Mouse (Mus musculus): ENCODE data around the gene Calcrl. TPM values are rescaled to one million over a fixed set of nuclear protein-coding genes. Genes with fewer than 3 reads are reported as not detected.

Gene Calcrl
- polyA plus RNA-seq, 1 experiment from 2014 or later: not detected

DNA sequence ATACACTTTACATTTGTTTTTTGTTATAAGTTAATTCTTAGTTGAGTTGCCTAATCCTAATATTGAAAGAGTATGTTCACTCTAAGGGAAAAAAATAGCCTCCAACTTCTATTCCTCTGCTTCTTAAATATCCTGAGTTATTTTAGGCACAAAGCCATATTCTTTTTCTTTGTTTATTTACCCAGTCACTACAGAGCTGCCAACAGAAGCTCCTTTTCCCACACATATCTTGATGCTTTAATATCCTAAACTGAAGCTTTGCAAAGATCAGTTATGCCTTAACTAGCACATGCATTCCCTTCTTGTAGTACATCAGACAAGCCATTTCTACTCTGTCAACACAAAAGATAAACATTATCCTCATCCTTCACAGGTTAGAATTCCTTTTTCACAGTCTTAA, 42.7 kb downstream of the Calcrl start:
- no peak for DNase-seq (ENCODE audit: low read depth, low spot score)
- TF ChIP-seq CTCF (IDR thresholded peaks at IDR 0.05): no peak

GRCm38 (mm10) chr2:84381997-84382396, 43.2 kb downstream of the Calcrl start:
- POLR2A ChIA-PET: no interaction called here
- ATAC-seq (no peak), DNase-seq (ENCODE audit: low read depth, low spot score) (no peak)
- peaks cover 17% of the 10 kb centered on the region for H3K27me3 ChIP-seq
- CTCF ChIA-PET: interaction anchor here (1.2 kb wide), 1 partner anchor 9 kb away, joined by 3 read pairs; no protein-coding TSS in a partner anchor
- TF ChIP-seq CTCF (IDR thresholded peaks at IDR 0.05): no peak
- in situ Hi-C loops (cut with MboI; ENCODE audit: low pct_unique_long_range_greater_than_20kb): no loop called here

More for the DNA sequence above, 42.7 kb downstream of the Calcrl start:
- ChIA-PET CTCF (interaction anchor here (1.0 kb wide), 1 partner anchor 17 kb away, joined by 3 read pairs; no protein-coding TSS in a partner anchor), POLR2A (no interaction called here)
- peaks cover 16% of the 10 kb centered on the region for H3K27me3 ChIP-seq
- no peak for ATAC-seq
- in situ Hi-C loops (cut with MboI; ENCODE audit: low pct_unique_long_range_greater_than_20kb): no loop called here

GRCm38 (mm10) chr2:84380816-84381215, 44.4 kb downstream of the Calcrl start:
- POLR2A ChIA-PET: no interaction called here
- H3K27me3 ChIP-seq: peaks cover 19% of the 10 kb centered on the region
- DNase-seq (ENCODE audit: low read depth, low spot score) (no peak), ATAC-seq (no peak)
- CTCF ChIA-PET: no interaction called here
- in situ Hi-C loops (cut with MboI; ENCODE audit: low pct_unique_long_range_greater_than_20kb): no loop called here
- TF ChIP-seq CTCF (IDR thresholded peaks at IDR 0.05): no peak

DNA sequence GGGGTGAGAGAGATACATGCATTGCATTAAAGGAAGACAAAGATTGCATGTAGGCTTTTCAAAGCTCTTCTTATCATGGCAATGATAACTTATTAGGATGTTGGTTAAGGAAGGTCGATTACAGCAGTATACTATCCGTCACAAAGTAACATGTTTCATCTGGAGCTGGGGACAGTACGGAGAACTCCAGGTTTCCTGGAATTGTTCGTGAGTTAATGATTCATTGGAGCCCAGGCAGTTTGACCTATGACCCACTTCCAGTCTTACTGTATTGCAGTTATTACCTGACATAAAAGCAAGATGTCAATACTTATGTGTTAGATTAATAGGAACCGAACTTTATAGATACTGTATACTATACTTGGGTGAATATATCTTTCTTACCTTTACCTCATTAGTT, 46.5 kb downstream of the Calcrl start:
- TF ChIP-seq CTCF (IDR thresholded peaks at IDR 0.05): no peak
- peaks cover 19% of the 10 kb centered on the region for H3K27me3 ChIP-seq
- no peak for ATAC-seq
- ChIA-PET POLR2A (interaction anchor here (0.5 kb wide), 1 partner anchor 308 kb away, joined by 3 read pairs; no protein-coding TSS in a partner anchor), CTCF (interaction anchor here (1.1 to 1.5 kb wide), 3 partner anchors 12 to 23 kb away, joined by 4 to 6 read pairs (median 4); no protein-coding TSS in a partner anchor)
- no peak for DNase-seq (ENCODE audit: low read depth, low spot score)
- in situ Hi-C loops (cut with MboI; ENCODE audit: low pct_unique_long_range_greater_than_20kb): no loop called here

- TF ChIP-seq CTCF (IDR thresholded peaks at IDR 0.05): no peak
- peaks cover 27% of the 10 kb centered on the region for H3K27me3 ChIP-seq
- in situ Hi-C loops (cut with MboI; ENCODE audit: low pct_unique_long_range_greater_than_20kb): no loop called here
- ChIA-PET POLR2A (no interaction called here), CTCF (no interaction called here)
- ATAC-seq (no peak), DNase-seq (ENCODE audit: low read depth, low spot score) (no peak)
Measured at GRCm38 (mm10) chr2:84369256-84369655, 56.0 kb downstream of the Calcrl start.

GRCm38 (mm10) chr2:84366742-84367141, 58.5 kb downstream of the Calcrl start:
- CTCF ChIA-PET: no interaction called here
- H3K27me3 ChIP-seq: peaks cover 21% of the 10 kb centered on the region
- in situ Hi-C loops (cut with MboI; ENCODE audit: low pct_unique_long_range_greater_than_20kb): no loop called here
- TF ChIP-seq CTCF (IDR thresholded peaks at IDR 0.05): no peak
- POLR2A ChIA-PET: no interaction called here
- ATAC-seq (no peak), DNase-seq (ENCODE audit: low read depth, low spot score) (no peak)

DNA sequence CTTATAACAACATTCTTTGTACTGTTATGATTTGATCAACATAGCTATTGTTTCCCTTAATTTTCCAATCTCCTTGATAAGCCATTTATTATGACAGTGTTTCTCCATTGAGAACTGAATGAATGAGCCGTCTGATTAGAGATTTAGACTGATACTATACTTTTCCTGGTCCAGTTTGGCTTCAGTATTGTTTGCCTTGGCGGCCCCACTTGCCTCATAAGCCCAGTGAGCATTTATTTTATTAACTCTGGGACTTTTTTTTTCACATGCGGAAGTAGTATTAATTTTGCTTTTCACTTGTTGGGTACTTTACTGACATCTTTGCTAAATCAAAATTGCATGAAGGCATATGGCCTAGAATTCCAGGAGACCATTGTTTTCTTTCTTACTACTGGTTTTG, 59.9 kb downstream of the Calcrl start:
- ChIA-PET POLR2A (no interaction called here), CTCF (interaction anchor here (0.6 to 1.9 kb wide), 2 partner anchors 14 to 18 kb away, joined by 3 to 4 read pairs; no protein-coding TSS in a partner anchor)
- no peak for DNase-seq (ENCODE audit: low read depth, low spot score)
- ATAC-seq: no peak
- in situ Hi-C loops (cut with MboI; ENCODE audit: low pct_unique_long_range_greater_than_20kb): no loop called here
- no peak for TF ChIP-seq CTCF (IDR thresholded peaks at IDR 0.05)
- H3K27me3 ChIP-seq: peaks cover 24% of the 10 kb centered on the region

DNA sequence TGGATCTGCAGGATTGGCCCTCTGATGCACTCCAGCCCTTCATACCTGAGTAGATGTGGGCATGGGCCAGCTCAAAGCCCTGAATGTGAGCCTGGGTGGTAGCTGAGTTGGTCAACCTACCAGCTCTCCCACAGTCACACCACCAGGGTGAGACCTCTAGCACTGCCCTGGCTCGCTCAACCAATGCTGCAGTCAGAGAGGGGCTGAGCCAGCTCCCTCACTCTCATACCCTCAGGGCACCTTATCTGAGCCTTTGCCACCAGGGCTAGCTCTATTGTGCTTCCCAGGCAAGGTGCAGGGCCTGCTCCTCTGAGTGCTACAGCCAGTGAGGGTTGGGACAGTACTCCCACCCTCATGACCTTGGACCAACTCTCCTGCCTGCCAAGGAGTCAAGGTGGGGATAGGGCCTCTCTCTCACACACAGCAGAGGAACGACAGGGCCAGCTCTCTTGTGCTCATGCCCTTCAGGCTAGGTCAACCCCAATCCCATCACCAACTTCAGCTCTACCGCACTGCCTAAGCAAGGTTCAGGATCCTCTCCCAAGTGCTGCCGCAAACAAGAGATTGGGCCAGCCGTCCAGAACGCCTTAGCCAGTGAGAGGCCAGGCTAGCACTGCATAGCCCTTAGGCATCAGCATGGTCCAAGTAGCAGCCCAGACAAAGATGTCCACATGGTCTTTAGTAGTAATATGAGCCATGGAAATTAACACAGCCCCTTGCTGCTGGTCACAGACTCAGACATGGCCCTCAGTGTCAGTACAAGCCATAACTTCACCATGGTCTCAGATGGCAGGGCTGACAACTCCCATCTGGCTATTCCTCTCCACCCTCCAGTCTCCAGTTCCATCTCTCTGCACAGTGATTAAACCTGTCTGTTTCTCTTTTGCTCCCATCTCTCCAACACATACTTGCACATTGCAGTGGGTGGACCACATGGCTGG, 62.2 kb downstream of the Calcrl start:
- no peak for TF ChIP-seq CTCF (IDR thresholded peaks at IDR 0.05)
- in situ Hi-C loops (cut with MboI; ENCODE audit: low pct_unique_long_range_greater_than_20kb): no loop called here
- DNase-seq (ENCODE audit: low read depth, low spot score) (no peak), ATAC-seq (no peak)
- H3K27me3 ChIP-seq: peaks cover 31% of the 10 kb centered on the region
- ChIA-PET CTCF (no interaction called here), POLR2A (no interaction called here)

DNA sequence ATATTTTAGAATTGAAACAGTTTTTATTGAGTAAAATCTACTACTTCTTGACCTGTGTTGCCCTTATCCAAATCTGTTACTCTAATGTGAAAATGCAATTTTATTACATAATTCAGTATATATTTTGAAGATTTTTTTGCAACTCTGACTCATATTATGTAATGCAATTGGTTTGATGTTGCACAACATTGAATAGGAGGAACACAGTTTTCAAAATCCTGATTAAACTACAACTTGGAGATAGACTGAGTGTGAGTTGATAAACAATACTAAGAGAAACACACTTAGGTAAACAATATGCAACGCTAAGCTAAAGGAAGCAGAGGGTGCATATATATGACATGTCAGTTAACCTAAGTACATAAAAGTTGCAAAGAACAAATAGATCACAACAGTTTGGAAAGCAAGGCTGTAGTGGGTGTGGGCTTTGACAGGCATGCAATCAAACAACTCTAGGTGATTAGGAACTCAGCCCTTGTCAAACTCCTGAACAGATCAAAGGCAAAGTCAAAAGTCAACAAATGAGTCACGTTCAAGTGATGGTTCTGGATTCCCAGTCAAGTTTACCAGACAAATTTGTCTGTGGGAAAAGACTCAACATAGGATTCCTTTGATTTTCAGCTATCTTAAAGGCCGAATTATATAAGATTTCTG, 66.4 kb downstream of the Calcrl start:
- CTCF ChIA-PET: no interaction called here
- ATAC-seq (no peak), DNase-seq (ENCODE audit: low read depth, low spot score) (no peak)
- peaks cover 47% of the 10 kb centered on the region for H3K27me3 ChIP-seq
- POLR2A ChIA-PET: no interaction called here
- in situ Hi-C loops (cut with MboI; ENCODE audit: low pct_unique_long_range_greater_than_20kb): no loop called here
- TF ChIP-seq CTCF (IDR thresholded peaks at IDR 0.05): no peak

- no peak for ATAC-seq
- ChIA-PET POLR2A (interaction anchor here (0.6 kb wide), 1 partner anchor 16 kb away, joined by 3 read pairs; no protein-coding TSS in a partner anchor), CTCF (interaction anchor here (1.3 kb wide), 1 partner anchor 9 kb away, joined by 4 read pairs; no protein-coding TSS in a partner anchor)
- in situ Hi-C loops (cut with MboI; ENCODE audit: low pct_unique_long_range_greater_than_20kb): no loop called here
- DNase-seq (ENCODE audit: low read depth, low spot score): no peak
- peaks cover 53% of the 10 kb centered on the region for H3K27me3 ChIP-seq
- TF ChIP-seq CTCF (IDR thresholded peaks at IDR 0.05): no peak
Measured at GRCm38 (mm10) chr2:84355281-84355680, 69.9 kb downstream of the Calcrl start.

DNA sequence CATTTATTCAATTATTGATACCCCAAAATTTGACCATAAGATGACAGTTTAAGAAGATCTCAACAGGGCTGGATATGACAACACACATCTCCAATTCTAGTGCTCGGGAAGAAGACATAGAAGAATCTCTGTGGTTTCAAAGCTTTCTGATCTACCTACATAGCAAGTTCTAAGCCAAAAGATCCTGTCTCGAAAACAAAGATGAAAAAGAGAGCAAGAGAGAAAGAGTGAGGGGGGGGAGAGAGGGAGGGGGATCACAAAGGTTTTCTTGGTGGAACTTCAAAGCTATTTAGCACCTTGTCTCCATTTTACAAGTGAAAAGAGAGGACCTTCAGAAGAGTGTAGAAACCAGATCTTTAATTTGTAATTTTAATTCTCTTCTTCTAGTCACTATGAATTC, 77.8 kb downstream of the Calcrl start:
- DNase-seq (ENCODE audit: low read depth, low spot score): no peak
- H3K27me3 ChIP-seq: peaks cover 28% of the 10 kb centered on the region
- in situ Hi-C loops (cut with MboI; ENCODE audit: low pct_unique_long_range_greater_than_20kb): no loop called here
- no peak for ATAC-seq
- ChIA-PET CTCF (no interaction called here), POLR2A (no interaction called here)
- no peak for TF ChIP-seq CTCF (IDR thresholded peaks at IDR 0.05)

All from Patski (cell line).